Mouse (Mus musculus) erythroblast, embryonic 14.5 days (primary cell): Measurements from ENCODE around the gene Dnmt1.

ENCODE experiments used
- GATA1 ChIP-seq: IDR thresholded peaks from 2 replicates; pipeline ENCODE4 v1.6.1; 2012; ENCODE audit warnings: low read length, inconsistent platforms, mixed read lengths
- TAL1 ChIP-seq: IDR thresholded peaks from 3 replicates; pipeline ENCODE4 v1.6.1; 2012; ENCODE audit warnings: low read length, inconsistent platforms, mixed read lengths

GRCm38 (mm10) chr9:20986952-20987686 lies 27.4 kb upstream of the Dnmt1 start:
- TF ChIP-seq GATA1 (no peak), TAL1 (no peak)
